Mouse (Mus musculus) C2C12 (cell line): ENCODE data around the gene Fto. TPM values are rescaled to one million over a fixed set of nuclear protein-coding genes. Genes with fewer than 3 reads are reported as not detected.

Source experiments
- H3K27me3 ChIP-seq: one replicate; pipeline ENCODE4 v1.6.1; 2011; ENCODE audit not compliant: control insufficient read depth, insufficient read depth, insufficient read length
- H3K36me3 ChIP-seq: one replicate; pipeline ENCODE4 v1.6.1; 2011; ENCODE audit not compliant: control insufficient read depth, insufficient read depth
- H3K4me3 ChIP-seq: one replicate; pipeline ENCODE4 v1.5.1; 2011; ENCODE audit warnings: mild to moderate bottlenecking, control low read depth; ENCODE audit not compliant: poor library complexity, insufficient read depth, severe bottlenecking
- H3K79me2 ChIP-seq: one replicate; pipeline ENCODE4 v1.6.1; 2011; ENCODE audit not compliant: control insufficient read depth, insufficient read depth
- H3K79me3 ChIP-seq: one replicate; pipeline ENCODE4 v1.6.1; 2011; ENCODE audit warnings: low read depth, control low read depth
- H3ac ChIP-seq: one replicate; pipeline ENCODE3; 2011; ENCODE audit warnings: low read depth; ENCODE audit not compliant: control insufficient read depth, insufficient read length
- CEBPB ChIP-seq: IDR thresholded peaks from one replicate; pipeline ENCODE4 v1.6.1; 2011; ENCODE audit warnings: low read depth, mild to moderate bottlenecking, control low read depth, moderate library complexity
- CTCF ChIP-seq: IDR thresholded peaks from one replicate; pipeline ENCODE4 v1.5.1; 2011; ENCODE audit not compliant: control insufficient read depth, insufficient read depth, insufficient read length
- FOSL1 ChIP-seq: IDR thresholded peaks from one replicate; pipeline ENCODE4 v1.8.0; 2011; ENCODE audit warnings: mild to moderate bottlenecking, low read length; ENCODE audit not compliant: poor library complexity, insufficient read depth, severe bottlenecking
- MAX ChIP-seq: IDR thresholded peaks from one replicate; pipeline ENCODE4 v1.6.1; 2011; ENCODE audit warnings: mild to moderate bottlenecking, control low read depth
- MYOD1 ChIP-seq: IDR thresholded peaks from one replicate; pipeline ENCODE4 v1.6.1; 2011; ENCODE audit warnings: low read depth; ENCODE audit not compliant: control insufficient read depth, insufficient read length
- MYOG ChIP-seq: IDR thresholded peaks from one replicate; pipeline ENCODE4 v1.6.1; 2011; ENCODE audit not compliant: control insufficient read depth, insufficient read length; ENCODE audit errors: extremely low read depth
- USF1 ChIP-seq: IDR thresholded peaks from one replicate; pipeline ENCODE4 v1.6.1; 2011; ENCODE audit warnings: low read depth, mild to moderate bottlenecking, control low read depth, moderate library complexity
- polyA plus RNA-seq: library from polyadenylated mRNA; unstranded; fragments of >200 nt; fragmentation: generic; extraction: Trizol; gene quantifications from one replicate; pipeline ENCODE4 v1.2.1, GENCODE M21; 2012; ENCODE audit warnings: missing spikeins

Gene Fto
- polyA plus RNA-seq, 1 experiment, result 39.1 TPM

- Histone ChIP-seq H3K36me3 (no peaks in the 10 kb centered on the region), H3K79me2 (no peaks in the 10 kb centered on the region), H3ac (no peak overlapping the region), H3K27me3 (no peaks in the 10 kb centered on the region), H3K79me3 (no peaks in the 10 kb centered on the region), H3K4me3 (no peak overlapping the region)
- no peak for TF ChIP-seq FOSL1
These were observed 280.0 kb downstream of the Fto start for GRCm38 (mm10) chr8:91593202-91593781.

- H3K79me3 ChIP-seq, result no peaks in the 10 kb centered on the region
- TF ChIP-seq USF1, result no peak
- H3K36me3 ChIP-seq, result no peaks in the 10 kb centered on the region
- H3ac ChIP-seq, result no peak overlapping the region
- no peaks in the 10 kb centered on the region for H3K79me2 ChIP-seq
- no peaks in the 10 kb centered on the region for H3K27me3 ChIP-seq
- H3K4me3 ChIP-seq, result no peak overlapping the region
These were observed 286.1 kb downstream of the Fto start for GRCm38 (mm10) chr8:91599349-91599837.

GRCm38 (mm10) chr8:91603751-91604150 lies 290.4 kb downstream of the Fto start:
- H3K27me3 ChIP-seq, result no peaks in the 10 kb centered on the region

GRCm38 (mm10) chr8:91605901-91606300 lies 292.6 kb downstream of the Fto start:
- Histone ChIP-seq H3K79me2 (no peaks in the 10 kb centered on the region), H3K27me3 (no peaks in the 10 kb centered on the region), H3K79me3 (no peaks in the 10 kb centered on the region), H3K4me3 (no peak overlapping the region), H3ac (no peak overlapping the region), H3K36me3 (no peaks in the 10 kb centered on the region)
- TF ChIP-seq MYOG, result no peak

More at GRCm38 (mm10) chr8:91603751-91604150, 290.4 kb downstream of the Fto start:
- H3ac ChIP-seq, result no peak overlapping the region
- no peak overlapping the region for H3K4me3 ChIP-seq
- TF ChIP-seq CTCF (no peak), MAX (no peak), MYOD1 (no peak), FOSL1 (no peak), USF1 (no peak), CEBPB (no peak), MYOG (no peak)
- no peaks in the 10 kb centered on the region for H3K79me3 ChIP-seq
- no peaks in the 10 kb centered on the region for H3K79me2 ChIP-seq
- no peaks in the 10 kb centered on the region for H3K36me3 ChIP-seq

- H3K27me3 ChIP-seq, result no peaks in the 10 kb centered on the region
- H3K36me3 ChIP-seq, result no peaks in the 10 kb centered on the region
- H3K79me2 ChIP-seq, result no peaks in the 10 kb centered on the region
- no peak for TF ChIP-seq MAX
- no peak for TF ChIP-seq USF1
- TF ChIP-seq MYOG, result no peak
- TF ChIP-seq CEBPB, result no peak
- TF ChIP-seq CTCF, result no peak
- no peak for TF ChIP-seq MYOD1
- no peak for TF ChIP-seq FOSL1
- no peaks in the 10 kb centered on the region for H3K79me3 ChIP-seq
- H3ac ChIP-seq, result no peak overlapping the region
- H3K4me3 ChIP-seq, result no peak overlapping the region
These were observed 293.8 kb downstream of the Fto start for GRCm38 (mm10) chr8:91607091-91607490.

GRCm38 (mm10) chr8:91611191-91611590 lies 297.9 kb downstream of the Fto start:
- no peaks in the 10 kb centered on the region for H3K79me2 ChIP-seq
- no peak overlapping the region for H3K4me3 ChIP-seq
- TF ChIP-seq MYOG (no peak), FOSL1 (no peak), MAX (no peak), CEBPB (no peak), USF1 (no peak), CTCF (no peak), MYOD1 (no peak)
- no peaks in the 10 kb centered on the region for H3K27me3 ChIP-seq
- no peaks in the 10 kb centered on the region for H3K79me3 ChIP-seq
- no peaks in the 10 kb centered on the region for H3K36me3 ChIP-seq
- H3ac ChIP-seq, result no peak overlapping the region
